Mouse (Mus musculus) c-Kit-negative CD71-positive TER-119-positive erythroid progenitor cells, embryonic 14.5 days (primary cell): Measurements from ENCODE around the gene Cd300ld4.
"Not testable (repeated sequence)": the region's sequence is repeated elsewhere in the genome, so short reads cannot be mapped to it uniquely, and the experiment has no call there.

Source experiments
- DNase-seq: peaks from one replicate; pipeline ENCODE4 v3.0.0-alpha.2; 2013; ENCODE audit warnings: low read depth, low spot score

Cd300ld4 gene

GRCm38 (mm10) chr11:115026912-115027311, at the start of gene Cd300ld4:
Gene Cd300ld4 (minus strand): TSS chr11:115027012.
- DNase-seq: not testable (repeated sequence)

- DNase-seq: no peak
These were observed 49.0 kb upstream of the Cd300ld4 start for GRCm38 (mm10) chr11:115075859-115076258.

- no peak for DNase-seq
These were observed 48.6 kb upstream of the Cd300ld4 start for GRCm38 (mm10) chr11:115075407-115075806.

- DNase-seq: no peak
These were observed 46.2 kb upstream of the Cd300ld4 start for GRCm38 (mm10) chr11:115073002-115073401.

- no peak for DNase-seq
These were observed 45.0 kb upstream of the Cd300ld4 start for GRCm38 (mm10) chr11:115071631-115072294.

GRCm38 (mm10) chr11:115071015-115071551, 44.3 kb upstream of the Cd300ld4 start:
- no peak for DNase-seq

GRCm38 (mm10) chr11:115066768-115067167, 40.0 kb upstream of the Cd300ld4 start:
- DNase-seq: no peak

GRCm38 (mm10) chr11:115062077-115062476, 35.3 kb upstream of the Cd300ld4 start, which contains the start of gene Cd300e:
Gene Cd300e (minus strand): TSS chr11:115062177.
- no peak for DNase-seq

GRCm38 (mm10) chr11:115059797-115060196, 33.0 kb upstream of the Cd300ld4 start:
- DNase-seq: no peak

- DNase-seq: no peak
These were observed 31.9 kb upstream of the Cd300ld4 start for GRCm38 (mm10) chr11:115058701-115059100.

- DNase-seq: no peak
These were observed 27.7 kb upstream of the Cd300ld4 start for GRCm38 (mm10) chr11:115054537-115054936.

- DNase-seq: no peak
These were observed 26.2 kb upstream of the Cd300ld4 start for GRCm38 (mm10) chr11:115052991-115053390.

- DNase-seq: no peak
These were observed 25.4 kb upstream of the Cd300ld4 start for GRCm38 (mm10) chr11:115052206-115052605.

- DNase-seq: no peak
These were observed 22.6 kb upstream of the Cd300ld4 start for GRCm38 (mm10) chr11:115049282-115049895.

- DNase-seq: no peak
These were observed 21.4 kb upstream of the Cd300ld4 start, which contains the start of gene Cd300ld3 for GRCm38 (mm10) chr11:115048259-115048658. Gene Cd300ld3 (minus strand): TSS chr11:115048409.

GRCm38 (mm10) chr11:115037669-115038068, 10.9 kb upstream of the Cd300ld4 start, which contains the start of gene Cd300ld5:
Gene Cd300ld5 (minus strand): TSS chr11:115037769.
- DNase-seq: not testable (repeated sequence)

- not testable (repeated sequence) for DNase-seq
These were observed 10.7 kb downstream of the Cd300ld4 start, which contains the start of gene Cd300ld2 for GRCm38 (mm10) chr11:115016093-115016492. Gene Cd300ld2 (minus strand): TSS chr11:115016193.

- DNase-seq: no peak
These were observed 22.7 kb downstream of the Cd300ld4 start for GRCm38 (mm10) chr11:115004070-115004469.

GRCm38 (mm10) chr11:115001474-115002040, 25.3 kb downstream of the Cd300ld4 start, which contains the start of gene Cd300c2:
Gene Cd300c2 (minus strand): TSS chr11:115001880.
- DNase-seq: no peak

- DNase-seq: no peak
These were observed 37.0 kb downstream of the Cd300ld4 start, which contains the start of gene Cd300ld for GRCm38 (mm10) chr11:114989793-114990192. Gene Cd300ld (minus strand): TSS chr11:114989922.

- DNase-seq: no peak
These were observed 44.9 kb downstream of the Cd300ld4 start for GRCm38 (mm10) chr11:114981866-114982265.

GRCm38 (mm10) chr11:114972726-114973125, 54.1 kb downstream of the Cd300ld4 start:
- no peak for DNase-seq
